Mouse (Mus musculus) kidney, embryonic 14.5 days (tissue): ENCODE measurements around the gene 0610030E20Rik. TPM values are rescaled to one million over a fixed set of nuclear protein-coding genes. Genes with fewer than 3 reads are reported as not detected.

Source experiments
- ATAC-seq: fragments of 200-750 bp; cut with Nextera tagmentation; 2 replicates; pipeline ENCODE4 v1.8.0; 2017; ENCODE audit warnings: moderate number of reproducible peaks, mild to moderate bottlenecking, moderate TSS enrichment, moderate library complexity; ENCODE audit not compliant: low FRiP score, low TSS enrichment
- H3K27ac ChIP-seq: fragments of 300-500 bp; sonication (generic); 2 replicates; pipeline ENCODE4 v1.5.1; 2014; ENCODE audit warnings: low read depth, mild to moderate bottlenecking, low read length, moderate library complexity, mixed read lengths
- H3K27me3 ChIP-seq: fragments of 300-500 bp; sonication (generic); 2 replicates; pipeline ENCODE4 v1.6.1; 2014; ENCODE audit warnings: mild to moderate bottlenecking, low read length; ENCODE audit not compliant: control insufficient read depth, insufficient read depth
- H3K36me3 ChIP-seq: fragments of 300-500 bp; sonication (generic); 2 replicates; pipeline ENCODE4 v1.6.1; 2014; ENCODE audit warnings: low read length, mixed read lengths; ENCODE audit not compliant: control insufficient read depth, insufficient read depth
- H3K4me1 ChIP-seq: fragments of 300-500 bp; sonication (generic); 2 replicates; pipeline ENCODE4 v1.6.1; 2014; ENCODE audit warnings: low read length, mixed read lengths; ENCODE audit not compliant: control insufficient read depth, insufficient read depth
- H3K4me2 ChIP-seq: fragments of 300-500 bp; sonication (generic); replicated peaks from 2 replicates; pipeline ENCODE4 v1.6.1; 2014; ENCODE audit warnings: low read depth, mild to moderate bottlenecking, low read length
- H3K4me3 ChIP-seq: fragments of 300-500 bp; sonication (generic); 2 replicates; pipeline ENCODE4 v1.5.1; 2014; ENCODE audit warnings: mild to moderate bottlenecking, low read length
- H3K9ac ChIP-seq: fragments of 300-500 bp; sonication (generic); 2 replicates; pipeline ENCODE4 v1.6.1; 2014; ENCODE audit warnings: low read depth, mild to moderate bottlenecking, low read length, moderate library complexity
- H3K9me3 ChIP-seq: fragments of 300-500 bp; sonication (generic); 2 replicates; pipeline ENCODE4 v1.6.1; 2016; ENCODE audit warnings: low read length; ENCODE audit not compliant: control insufficient read depth
- WGBS: fragments of 180-500 bp; shearing (Covaris S2); extraction: QIAGEN DNeasy Blood & Tissue Kit; methylation state at CpG from one replicate; pipeline ENCODE4 v1.1.7; 2014; 5-methylcytosine and 5-hydroxymethylcytosine counted together
- polyA plus RNA-seq: library from polyadenylated mRNA; unstranded; fragments of >200 nt; fragmentation: Nextera tagmentation; extraction: Ambion mirVana; gene quantifications from 2 replicates; pipeline ENCODE4 v1.2.1, GENCODE M21; 2014

Gene 0610030E20Rik
- polyA plus RNA-seq, 1 experiment from 2014 or later, result 29.8 TPM

DNA sequence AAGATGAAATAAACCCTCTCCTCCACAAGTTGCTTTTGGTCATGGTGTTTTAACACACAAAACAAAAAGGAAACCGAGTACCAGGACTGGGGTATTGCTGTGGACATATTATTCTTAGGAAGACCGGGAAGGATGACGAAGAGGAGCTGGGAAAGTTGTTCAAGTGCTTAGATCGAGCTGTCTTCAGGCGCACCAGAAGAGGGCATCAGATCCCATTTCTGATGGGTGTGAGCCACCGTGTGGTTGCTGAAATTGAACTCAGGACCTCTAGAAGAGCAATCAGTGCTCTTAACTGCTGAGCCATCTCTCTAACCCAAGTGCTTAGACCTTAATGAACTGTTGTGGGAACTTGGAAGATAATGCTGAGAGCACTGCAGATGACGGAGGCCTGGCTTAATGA, 16.9 kb downstream of the 0610030E20Rik start:
- Histone ChIP-seq H3K4me1 (peaks cover 20% of the 10 kb centered on the region), H3K27ac (no peak overlapping the region), H3K9me3 (no peaks in the 10 kb centered on the region), H3K36me3 (peaks cover 17% of the 10 kb centered on the region), H3K27me3 (no peaks in the 10 kb centered on the region), H3K4me2 (no peak overlapping the region), H3K9ac (no peak overlapping the region), H3K4me3 (no peak overlapping the region)
- WGBS, result 47% methylated on average over 7 of the region's 7 CpGs
- no peak for ATAC-seq

DNA sequence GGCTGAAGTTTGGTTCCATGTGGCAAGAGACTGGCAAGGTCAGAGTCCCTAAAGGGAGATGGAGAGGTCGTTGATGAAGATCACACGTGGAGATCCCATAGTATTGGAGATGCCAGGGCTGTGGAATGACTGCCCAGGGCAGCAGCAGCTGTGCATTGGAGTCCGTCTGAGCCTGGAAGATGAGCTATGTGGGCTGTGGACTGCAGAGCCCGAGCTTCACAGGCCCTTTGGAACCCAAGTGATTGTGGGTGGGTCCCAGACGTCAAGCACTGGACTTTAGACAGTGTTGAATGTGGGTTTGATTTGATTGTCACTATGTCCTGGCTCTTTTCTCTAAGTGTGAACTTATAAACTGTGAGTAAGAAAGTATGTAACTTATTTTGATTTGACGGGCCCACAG, 17.9 kb downstream of the 0610030E20Rik start:
- Histone ChIP-seq H3K36me3 (peaks cover 8% of the 10 kb centered on the region; the same call in 1 of the 2 replicates), H3K4me2 (no peak overlapping the region), H3K9me3 (no peaks in the 10 kb centered on the region), H3K27ac (no peak overlapping the region), H3K4me1 (peaks cover 20% of the 10 kb centered on the region), H3K27me3 (no peaks in the 10 kb centered on the region), H3K9ac (no peak overlapping the region), H3K4me3 (no peak overlapping the region)
- WGBS, result 70% methylated on average over 6 of the region's 6 CpGs
- ATAC-seq, result no peak

DNA sequence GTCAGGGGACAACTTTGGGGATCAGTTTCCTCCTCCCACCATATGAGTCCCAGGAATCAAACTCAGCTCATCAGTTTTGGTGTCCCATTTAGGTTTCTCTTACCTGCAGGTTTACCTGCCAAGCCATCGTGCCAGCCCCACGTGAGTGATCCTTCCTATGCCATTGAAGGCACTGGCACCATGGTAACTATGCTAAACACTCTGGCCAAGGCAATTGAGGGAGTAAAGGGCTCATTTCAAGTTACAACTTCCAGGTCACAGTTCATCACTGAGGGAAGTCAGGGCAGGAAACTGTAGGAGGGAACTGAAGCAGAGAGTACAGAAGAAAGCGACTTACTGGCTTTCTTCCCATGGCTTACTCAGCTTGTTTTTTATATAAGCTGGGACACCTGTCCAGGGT, 19.2 kb downstream of the 0610030E20Rik start:
- 58% methylated on average over 3 of the region's 3 CpGs for WGBS
- Histone ChIP-seq H3K27ac (no peak overlapping the region), H3K4me3 (no peak overlapping the region), H3K4me1 (peaks cover 9% of the 10 kb centered on the region), H3K9ac (no peak overlapping the region), H3K9me3 (no peaks in the 10 kb centered on the region), H3K27me3 (no peaks in the 10 kb centered on the region), H3K4me2 (no peak overlapping the region), H3K36me3 (no peaks in the 10 kb centered on the region)
- no peak for ATAC-seq

DNA sequence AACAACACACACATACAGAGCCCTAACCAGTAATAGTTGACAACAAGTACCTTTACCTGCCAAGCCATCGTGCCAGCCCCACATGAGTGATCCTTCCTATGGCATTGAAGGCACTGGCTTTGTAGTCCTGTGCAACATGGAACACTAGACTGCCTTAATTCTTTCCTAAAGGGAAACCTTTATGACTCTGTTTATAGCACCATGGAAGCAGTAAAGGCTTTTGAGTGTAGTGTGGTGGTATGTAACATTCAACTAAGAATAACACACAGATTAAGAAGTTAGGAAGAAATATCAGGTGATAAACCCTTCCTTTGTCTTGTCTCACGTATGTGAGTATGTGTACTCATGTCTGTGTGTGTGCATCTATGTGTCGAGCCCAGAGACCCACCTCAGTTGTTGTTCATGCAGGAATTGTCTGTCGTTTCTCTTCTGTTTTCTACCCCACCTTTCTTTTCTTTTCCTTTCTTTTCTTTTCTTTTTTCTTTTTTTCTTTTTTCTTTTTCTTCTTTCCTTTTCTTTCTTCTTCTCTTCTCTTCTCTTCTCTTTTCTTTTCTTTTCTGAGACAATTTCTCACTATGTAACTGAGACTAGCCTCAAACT, 19.8 kb downstream of the 0610030E20Rik start, which contains the start of gene Rnf181:
Gene Rnf181 (minus strand): TSS at position 113 of the 600 bp plus-strand sequence.
- Histone ChIP-seq H3K36me3 (no peaks in the 10 kb centered on the region), H3K4me2 (no peak within 1 kb of the TSS), H3K9me3 (no peaks in the 10 kb centered on the region), H3K27ac (no peak within 1 kb of the TSS), H3K9ac (no peak within 1 kb of the TSS), H3K4me1 (0 out of 2 replicates have a peak, but pooled peaks cover 4% of the 10 kb centered on the region), H3K4me3 (no peak within 1 kb of the TSS), H3K27me3 (no peaks in the 10 kb centered on the region)
- ATAC-seq, result no peak
- 72% methylated on average over 4 of the region's 4 CpGs for WGBS

DNA sequence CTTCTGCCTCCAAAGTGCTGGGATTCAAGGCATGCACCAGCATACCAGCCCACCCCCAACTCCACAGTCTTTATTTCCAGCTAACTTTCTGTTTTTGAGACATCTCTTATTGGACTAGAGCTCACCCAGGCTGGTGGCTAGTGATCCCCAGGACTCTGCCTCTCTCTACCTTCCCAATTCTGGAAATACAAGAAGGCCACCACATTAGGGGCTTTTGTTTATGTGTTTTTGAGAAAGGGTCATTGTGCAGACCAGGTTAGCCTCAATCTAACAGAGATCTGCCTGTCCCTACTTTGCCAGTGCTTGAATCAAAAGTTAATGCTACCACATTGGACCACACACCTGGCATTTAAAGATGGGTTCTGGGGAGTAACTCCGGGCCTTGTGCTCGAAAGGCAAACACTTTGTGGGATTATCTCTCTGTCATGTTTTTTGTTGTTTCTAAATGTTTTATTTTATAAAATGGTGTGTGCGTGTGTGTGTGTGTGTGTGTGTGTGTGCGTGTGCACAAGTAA, 20.4 kb downstream of the 0610030E20Rik start:
- Histone ChIP-seq H3K36me3 (no peaks in the 10 kb centered on the region), H3K4me2 (no peak overlapping the region), H3K4me1 (0 out of 2 replicates have a peak, but pooled peaks cover 4% of the 10 kb centered on the region), H3K27me3 (no peaks in the 10 kb centered on the region), H3K4me3 (no peak overlapping the region), H3K9ac (no peak overlapping the region), H3K27ac (no peak overlapping the region), H3K9me3 (no peaks in the 10 kb centered on the region)
- no peak for ATAC-seq
- WGBS, result 96% methylated on average over 3 of the region's 4 CpGs

DNA sequence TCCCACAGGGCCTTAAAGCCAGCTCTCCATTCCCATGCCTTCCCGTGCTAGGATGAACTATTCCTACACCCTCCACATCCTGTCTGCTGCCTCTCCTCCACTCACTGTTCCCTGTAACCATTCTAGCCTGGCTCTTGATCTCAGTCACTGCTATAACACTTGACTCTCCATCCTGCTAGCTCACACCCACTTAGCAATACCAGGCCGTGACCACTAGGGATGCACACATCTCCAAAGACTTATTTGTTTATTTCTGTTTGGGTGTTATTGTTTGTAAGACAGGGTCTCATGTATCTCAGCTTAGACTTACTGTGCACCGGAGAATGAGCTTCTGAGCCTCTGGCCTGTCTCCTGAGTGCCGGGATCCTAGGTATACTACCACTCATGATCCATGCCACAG, 22.4 kb downstream of the 0610030E20Rik start:
- Histone ChIP-seq H3K9me3 (no peaks in the 10 kb centered on the region), H3K4me3 (no peak overlapping the region), H3K9ac (no peak overlapping the region), H3K36me3 (no peaks in the 10 kb centered on the region), H3K27me3 (no peaks in the 10 kb centered on the region), H3K27ac (no peak overlapping the region), H3K4me1 (no peaks in the 10 kb centered on the region), H3K4me2 (no peak overlapping the region)
- no peak for ATAC-seq
- 87% methylated on average over 4 of the region's 4 CpGs for WGBS

DNA sequence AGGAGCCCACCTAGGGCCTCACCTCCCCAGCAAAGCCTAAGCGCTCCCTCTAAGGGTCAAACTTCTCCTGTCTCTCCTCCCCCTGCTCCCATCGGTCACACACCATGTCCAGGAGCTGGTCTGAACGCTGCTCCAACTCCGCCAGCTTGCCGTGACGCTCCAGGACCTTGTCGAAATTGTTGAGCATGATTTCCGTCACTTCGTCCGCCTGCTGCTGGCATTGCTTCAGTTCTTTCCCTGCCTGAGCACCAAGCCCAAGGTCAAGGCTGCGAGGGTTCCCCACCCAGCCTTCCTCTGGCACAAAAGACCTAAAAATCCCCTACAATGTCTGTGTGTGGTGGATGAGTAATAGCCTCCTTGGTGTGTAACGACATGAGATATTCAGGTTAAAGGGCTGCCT, 23.0 kb downstream of the 0610030E20Rik start:
- no peaks in the 10 kb centered on the region for H3K4me1 ChIP-seq
- no peak overlapping the region for H3K4me2 ChIP-seq
- H3K27me3 ChIP-seq, result no peaks in the 10 kb centered on the region
- H3K9me3 ChIP-seq, result no peaks in the 10 kb centered on the region
- no peak overlapping the region for H3K4me3 ChIP-seq
- H3K36me3 ChIP-seq, result no peaks in the 10 kb centered on the region
- no peak overlapping the region for H3K27ac ChIP-seq
- no peak for ATAC-seq
- WGBS, result 74% methylated on average over 12 of the region's 12 CpGs
- no peak overlapping the region for H3K9ac ChIP-seq

DNA sequence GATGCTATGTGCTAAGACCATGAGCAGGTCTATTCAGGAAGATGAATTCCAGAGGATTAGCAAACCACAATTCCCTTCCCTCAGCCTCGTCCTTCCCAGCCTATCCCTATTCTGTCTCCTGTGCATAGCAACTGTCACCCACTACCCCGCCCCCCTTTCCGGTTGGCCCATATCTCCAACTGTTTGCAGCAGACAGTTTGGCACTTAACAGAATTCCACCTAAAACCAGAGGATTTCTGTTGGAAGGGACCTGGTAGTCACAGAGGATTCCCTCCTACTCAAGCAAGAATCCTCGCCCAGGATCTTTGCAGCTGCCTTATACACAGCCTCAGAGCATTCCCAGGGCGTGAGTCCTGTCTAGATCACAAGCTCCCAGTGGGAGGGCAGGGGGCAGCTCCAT, 24.0 kb downstream of the 0610030E20Rik start:
- Histone ChIP-seq H3K9ac (no peak overlapping the region), H3K4me2 (no peak overlapping the region), H3K4me3 (no peak overlapping the region), H3K27ac (no peak overlapping the region), H3K4me1 (no peaks in the 10 kb centered on the region), H3K9me3 (no peaks in the 10 kb centered on the region), H3K36me3 (no peaks in the 10 kb centered on the region), H3K27me3 (no peaks in the 10 kb centered on the region)
- WGBS, result 59% methylated on average over 5 of the region's 5 CpGs
- no peak for ATAC-seq

DNA sequence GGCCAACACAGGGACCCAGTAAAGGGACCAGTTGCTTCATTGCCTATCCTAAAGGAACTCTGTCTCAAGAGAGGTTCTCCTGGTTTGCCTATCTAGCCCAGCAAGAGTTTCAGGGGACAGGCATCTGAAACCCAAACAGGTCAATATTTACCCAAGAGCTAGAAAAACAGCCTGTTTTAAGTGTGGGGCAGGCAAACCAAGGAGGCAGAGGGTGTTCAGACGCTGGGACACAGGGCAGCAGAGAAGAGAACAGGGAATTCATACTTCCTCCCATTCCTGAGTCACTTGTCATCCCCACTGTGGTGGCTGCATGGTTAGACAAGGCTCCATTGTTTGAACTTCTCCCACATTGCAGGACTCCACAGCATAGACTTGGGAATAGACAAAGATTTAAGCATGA, 24.5 kb downstream of the 0610030E20Rik start:
- Histone ChIP-seq H3K4me1 (no peaks in the 10 kb centered on the region), H3K9me3 (no peaks in the 10 kb centered on the region), H3K4me2 (no peak overlapping the region), H3K27ac (no peak overlapping the region), H3K4me3 (no peak overlapping the region), H3K9ac (no peak overlapping the region), H3K36me3 (no peaks in the 10 kb centered on the region), H3K27me3 (no peaks in the 10 kb centered on the region)
- no peak for ATAC-seq
- 26% methylated on average over 1 of the region's 1 CpGs for WGBS
